Mouse (Mus musculus): ENCODE results near the gene Atp1b2. TPM values are rescaled to one million over a fixed set of nuclear protein-coding genes. Genes with fewer than 3 reads are reported as not detected.
"Not testable (repeated sequence)": the region's sequence is repeated elsewhere in the genome, so short reads cannot be mapped to it uniquely, and the experiment has no call there.

The Atp1b2 gene
- polyA plus RNA-seq, 1 experiment from 2014 or later: 9.3 TPM

GRCm38 (mm10) chr11:69628286-69628685, 22.5 kb upstream of the Atp1b2 start:
- 37% methylated on average over 6 of the region's 6 CpGs for whole genome bisulfite sequencing
- no peaks in the 10 kb centered on the region for H3K27me3 ChIP-seq (ENCODE audit: control insufficient read depth, insufficient read depth, low read length)
- H3K9ac ChIP-seq (ENCODE audit: low read length): no peak overlapping the region

DNA sequence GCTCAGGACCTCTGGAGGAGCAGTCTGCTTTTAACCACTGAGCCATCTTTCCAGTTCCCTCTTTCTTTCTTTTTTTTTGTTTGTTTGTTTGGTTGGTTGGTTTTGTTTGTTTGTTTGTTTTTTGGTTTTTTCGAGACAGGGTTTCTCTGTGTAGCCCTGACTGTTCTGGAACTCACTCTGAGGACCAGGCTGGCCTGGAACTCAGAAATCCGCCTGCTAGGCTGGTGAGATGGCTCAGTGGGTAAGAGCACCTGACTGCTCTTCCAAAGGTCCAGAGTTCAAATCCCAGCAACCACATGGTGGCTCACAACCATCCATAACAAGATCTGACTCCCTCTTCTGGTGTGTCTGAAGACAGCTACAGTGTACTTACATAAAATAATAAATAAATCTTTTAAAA, 18.6 kb upstream of the Atp1b2 start:
- not testable (repeated sequence) for H3K9me3 ChIP-seq (ENCODE audit: control insufficient read depth, low read length); ATAC-seq (replicated peaks; ENCODE audit: low FRiP score); H3K4me3 ChIP-seq (ENCODE audit: low read depth, low read length); H3K4me2 ChIP-seq (ENCODE audit: low read depth, low read length, severe bottlenecking); H3K9ac ChIP-seq (ENCODE audit: low read length); H3K4me1 ChIP-seq (replicated peaks; ENCODE audit: control insufficient read depth, insufficient read depth, low read length); DNase-seq (ENCODE audit: low spot score); H3K27ac ChIP-seq (ENCODE audit: low read depth, low read length); H3K36me3 ChIP-seq (ENCODE audit: control insufficient read depth, insufficient read depth, low read length); H3K27me3 ChIP-seq (ENCODE audit: control insufficient read depth, insufficient read depth, low read length)
- WGBS: 81% methylated on average over 2 of the region's 2 CpGs

More at GRCm38 (mm10) chr11:69628286-69628685, 22.5 kb upstream of the Atp1b2 start:
- Histone ChIP-seq H3K36me3 (ENCODE audit: control insufficient read depth, insufficient read depth, low read length) (no peaks in the 10 kb centered on the region), H3K4me2 (ENCODE audit: low read depth, low read length, severe bottlenecking) (no peak overlapping the region), H3K4me3 (ENCODE audit: low read depth, low read length) (no peak overlapping the region), H3K4me1 (replicated peaks; ENCODE audit: control insufficient read depth, insufficient read depth, low read length) (peaks cover 6% of the 10 kb centered on the region; the same call in 1 of the 2 replicates), H3K9me3 (ENCODE audit: control insufficient read depth, low read length) (no peaks in the 10 kb centered on the region), H3K27ac (ENCODE audit: low read depth, low read length) (no peak overlapping the region)
- peak; percentile 92 for DNase-seq (ENCODE audit: low spot score)
- ATAC-seq (replicated peaks; ENCODE audit: low FRiP score): no peak

DNA sequence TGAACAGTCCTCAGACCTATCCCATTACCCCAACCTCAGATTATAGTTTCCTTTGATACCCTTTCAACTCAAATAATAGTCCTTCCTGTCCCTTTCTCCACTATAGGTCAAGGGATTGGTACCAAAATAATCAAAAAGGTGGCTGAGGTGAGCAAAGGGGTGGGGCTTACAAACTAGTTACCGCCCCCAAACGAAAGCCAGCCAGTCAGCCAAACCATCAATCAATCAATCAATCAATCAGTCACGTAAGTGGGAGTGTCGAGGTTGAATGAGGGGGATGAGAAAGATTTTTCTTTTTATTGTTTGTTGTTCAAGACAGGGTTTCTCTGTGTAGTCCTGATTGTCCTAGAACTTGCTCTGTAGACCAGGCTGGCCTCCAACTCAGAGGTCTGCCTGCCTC, 17.3 kb upstream of the Atp1b2 start:
- 79% methylated on average over 4 of the region's 4 CpGs for WGBS

GRCm38 (mm10) chr11:69622406-69622805, 16.7 kb upstream of the Atp1b2 start:
- no peak overlapping the region for H3K27ac ChIP-seq (ENCODE audit: low read depth, low read length)
- ATAC-seq (replicated peaks; ENCODE audit: low FRiP score): no peak
- H3K4me2 ChIP-seq (ENCODE audit: low read depth, low read length, severe bottlenecking): peak overlapping the region; percentile 78
- no peaks in the 10 kb centered on the region for H3K36me3 ChIP-seq (ENCODE audit: control insufficient read depth, insufficient read depth, low read length)
- peak overlapping the region; percentile 38 for H3K4me3 ChIP-seq (ENCODE audit: low read depth, low read length)
- H3K9ac ChIP-seq (ENCODE audit: low read length): peak overlapping the region; percentile 67
- no peaks in the 10 kb centered on the region for H3K27me3 ChIP-seq (ENCODE audit: control insufficient read depth, insufficient read depth, low read length)
- no peaks in the 10 kb centered on the region for H3K9me3 ChIP-seq (ENCODE audit: control insufficient read depth, low read length)
- H3K4me1 ChIP-seq (replicated peaks; ENCODE audit: control insufficient read depth, insufficient read depth, low read length): peaks cover 7% of the 10 kb centered on the region
- DNase-seq (ENCODE audit: low spot score): no peak
- WGBS: 39% methylated on average over 6 of the region's 6 CpGs

More for the DNA sequence above, 17.3 kb upstream of the Atp1b2 start:
- H3K4me3 ChIP-seq (ENCODE audit: low read depth, low read length): no peak overlapping the region
- no peak for DNase-seq (ENCODE audit: low spot score)
- no peak for ATAC-seq (replicated peaks; ENCODE audit: low FRiP score)
- peaks cover 7% of the 10 kb centered on the region for H3K4me1 ChIP-seq (replicated peaks; ENCODE audit: control insufficient read depth, insufficient read depth, low read length)
- no peaks in the 10 kb centered on the region for H3K36me3 ChIP-seq (ENCODE audit: control insufficient read depth, insufficient read depth, low read length)
- H3K4me2 ChIP-seq (ENCODE audit: low read depth, low read length, severe bottlenecking): peak overlapping the region; percentile 78; the same call in 1 of the 2 replicates
- H3K9me3 ChIP-seq (ENCODE audit: control insufficient read depth, low read length): no peaks in the 10 kb centered on the region
- H3K27me3 ChIP-seq (ENCODE audit: control insufficient read depth, insufficient read depth, low read length): no peaks in the 10 kb centered on the region
- H3K27ac ChIP-seq (ENCODE audit: low read depth, low read length): no peak overlapping the region
- H3K9ac ChIP-seq (ENCODE audit: low read length): no peak overlapping the region; the same call in 1 of the 2 replicates

DNA sequence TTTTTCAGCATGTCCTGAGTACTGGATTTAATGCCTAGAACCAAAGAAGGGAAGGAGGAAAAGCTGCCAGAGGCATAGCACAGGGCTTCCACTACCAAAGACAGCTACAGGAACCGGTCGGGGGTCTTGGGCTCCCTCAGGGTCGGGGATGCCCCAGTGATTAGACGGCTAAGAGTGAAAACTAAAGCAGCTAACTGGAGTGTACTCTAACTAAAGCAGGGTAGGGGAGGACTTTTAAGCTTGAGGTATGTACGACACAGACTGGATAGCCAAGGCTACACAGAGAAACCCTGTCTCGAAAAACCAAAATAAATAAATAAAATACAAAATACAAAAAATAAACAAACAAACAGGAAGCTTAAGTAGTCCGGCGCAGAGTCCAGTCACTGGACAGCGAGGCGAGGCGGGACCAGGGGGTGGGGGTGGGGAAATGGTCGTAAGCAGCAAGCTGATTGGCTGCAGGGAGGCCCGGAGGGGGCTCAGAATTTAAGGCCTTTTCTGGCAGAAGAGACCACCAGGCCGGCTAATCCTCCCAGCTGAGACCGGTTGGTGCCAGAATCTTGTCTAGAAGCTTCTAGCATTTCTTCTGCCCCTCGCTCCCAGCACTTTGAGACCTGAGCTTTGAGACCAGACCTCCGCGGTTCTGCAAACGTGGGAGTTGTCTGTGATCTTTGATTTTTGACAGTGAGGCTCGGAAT, 16.0 kb upstream of the Atp1b2 start, which contains the start of gene Sat2:
TSS of gene Sat2 (plus strand) at position 454 of the 698 bp plus-strand sequence.
- Histone ChIP-seq H3K9ac (ENCODE audit: low read length) (peak within 1 kb of the TSS; percentile 67), H3K36me3 (ENCODE audit: control insufficient read depth, insufficient read depth, low read length) (no peaks in the 10 kb centered on the region), H3K4me1 (replicated peaks; ENCODE audit: control insufficient read depth, insufficient read depth, low read length) (peaks cover 7% of the 10 kb centered on the region), H3K4me2 (ENCODE audit: low read depth, low read length, severe bottlenecking) (peak within 1 kb of the TSS; percentile 78), H3K4me3 (ENCODE audit: low read depth, low read length) (peak within 1 kb of the TSS; percentile 38), H3K27ac (ENCODE audit: low read depth, low read length) (no peak within 1 kb of the TSS), H3K9me3 (ENCODE audit: control insufficient read depth, low read length) (no peaks in the 10 kb centered on the region), H3K27me3 (ENCODE audit: control insufficient read depth, insufficient read depth, low read length) (no peaks in the 10 kb centered on the region)
- ATAC-seq (replicated peaks; ENCODE audit: low FRiP score) (peak; percentile 90), DNase-seq (ENCODE audit: low spot score) (peak; percentile 87)
- 1% methylated on average over 20 of the region's 20 CpGs for WGBS

DNA sequence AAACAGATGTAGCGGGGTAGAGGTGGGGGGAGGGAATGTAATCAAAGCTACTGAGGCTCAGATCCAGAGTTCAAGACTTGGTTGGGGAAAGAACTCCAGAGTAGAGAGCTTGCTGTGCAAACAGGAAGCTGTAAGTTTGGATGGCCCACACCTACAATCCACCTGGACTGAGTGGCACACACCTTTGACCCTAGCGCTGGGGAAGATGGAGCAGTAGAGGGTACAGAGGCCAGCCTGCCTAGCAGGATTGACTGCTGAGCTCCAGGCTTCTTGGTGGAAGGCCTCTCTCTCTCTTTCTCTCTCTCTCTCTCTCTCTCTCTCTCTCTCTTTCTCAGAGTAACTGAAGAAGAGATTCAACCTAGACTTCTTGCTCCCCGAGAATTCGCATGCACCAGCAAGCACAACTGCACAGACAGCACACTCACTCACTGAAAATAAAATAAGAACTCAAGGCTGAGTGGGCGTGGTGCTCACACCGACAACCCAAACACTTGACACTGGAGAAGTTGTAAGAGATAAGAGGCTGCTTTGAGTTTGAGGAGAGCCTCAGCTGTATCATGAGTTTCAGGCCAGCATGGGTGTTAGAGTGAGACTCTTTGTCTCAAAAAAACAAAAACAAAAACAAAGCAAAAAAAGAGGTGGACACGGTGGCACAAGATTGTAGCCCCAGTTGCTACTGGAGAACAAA, 14.8 kb upstream of the Atp1b2 start:
- Histone ChIP-seq H3K4me2 (ENCODE audit: low read depth, low read length, severe bottlenecking) (no peak overlapping the region), H3K36me3 (ENCODE audit: control insufficient read depth, insufficient read depth, low read length) (no peaks in the 10 kb centered on the region), H3K4me1 (replicated peaks; ENCODE audit: control insufficient read depth, insufficient read depth, low read length) (peaks cover 7% of the 10 kb centered on the region), H3K27ac (ENCODE audit: low read depth, low read length) (no peak overlapping the region), H3K4me3 (ENCODE audit: low read depth, low read length) (no peak overlapping the region), H3K9me3 (ENCODE audit: control insufficient read depth, low read length) (no peaks in the 10 kb centered on the region), H3K9ac (ENCODE audit: low read length) (no peak overlapping the region), H3K27me3 (ENCODE audit: control insufficient read depth, insufficient read depth, low read length) (no peaks in the 10 kb centered on the region)
- DNase-seq (ENCODE audit: low spot score) (no peak), ATAC-seq (replicated peaks; ENCODE audit: low FRiP score) (no peak)
- 87% methylated on average over 7 of the region's 7 CpGs for WGBS

DNA sequence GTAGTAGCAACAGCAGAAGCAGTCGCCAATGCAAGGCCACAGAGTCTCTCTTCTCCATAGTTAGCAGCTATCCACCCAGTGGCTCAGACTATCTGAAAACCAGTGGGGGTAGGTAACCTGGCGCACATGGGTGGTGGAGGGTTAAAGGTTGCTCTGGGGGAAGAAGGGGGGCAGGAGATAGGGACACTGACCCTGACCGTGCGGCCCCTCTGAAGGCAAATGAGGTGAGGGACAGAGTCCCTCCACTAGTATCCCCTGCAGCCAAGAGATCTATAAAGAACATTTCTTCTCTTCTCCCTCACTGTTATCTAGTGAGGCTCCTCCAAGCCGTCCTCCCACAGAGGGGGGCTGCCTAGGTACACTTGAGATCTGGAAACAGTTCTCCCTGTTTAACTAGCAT, 12.1 kb upstream of the Atp1b2 start, which contains the start of gene Shbg:
TSS of gene Shbg (minus strand) at position 101 of the 400 bp plus-strand sequence.
- ATAC-seq (replicated peaks; ENCODE audit: low FRiP score) (no peak), DNase-seq (ENCODE audit: low spot score) (no peak)
- no peak within 1 kb of the TSS for H3K27ac ChIP-seq (ENCODE audit: low read depth, low read length)
- no peaks in the 10 kb centered on the region for H3K27me3 ChIP-seq (ENCODE audit: control insufficient read depth, insufficient read depth, low read length)
- WGBS: 63% methylated on average over 5 of the region's 5 CpGs
- H3K36me3 ChIP-seq (ENCODE audit: control insufficient read depth, insufficient read depth, low read length): no peaks in the 10 kb centered on the region
- no peak within 1 kb of the TSS for H3K4me2 ChIP-seq (ENCODE audit: low read depth, low read length, severe bottlenecking)
- no peak within 1 kb of the TSS for H3K4me3 ChIP-seq (ENCODE audit: low read depth, low read length)
- no peaks in the 10 kb centered on the region for H3K9me3 ChIP-seq (ENCODE audit: control insufficient read depth, low read length)
- H3K4me1 ChIP-seq (replicated peaks; ENCODE audit: control insufficient read depth, insufficient read depth, low read length): peaks cover 5% of the 10 kb centered on the region
- no peak within 1 kb of the TSS for H3K9ac ChIP-seq (ENCODE audit: low read length)

- Histone ChIP-seq H3K4me2 (ENCODE audit: low read depth, low read length, severe bottlenecking) (no peak overlapping the region), H3K36me3 (ENCODE audit: control insufficient read depth, insufficient read depth, low read length) (no peaks in the 10 kb centered on the region), H3K27me3 (ENCODE audit: control insufficient read depth, insufficient read depth, low read length) (no peaks in the 10 kb centered on the region), H3K4me1 (replicated peaks; ENCODE audit: control insufficient read depth, insufficient read depth, low read length) (peaks cover 3% of the 10 kb centered on the region), H3K9ac (ENCODE audit: low read length) (no peak overlapping the region), H3K4me3 (ENCODE audit: low read depth, low read length) (no peak overlapping the region), H3K9me3 (ENCODE audit: control insufficient read depth, low read length) (no peaks in the 10 kb centered on the region), H3K27ac (ENCODE audit: low read depth, low read length) (no peak overlapping the region)
- no peak for ATAC-seq (replicated peaks; ENCODE audit: low FRiP score)
- DNase-seq (ENCODE audit: low spot score): no peak
- WGBS: 47% methylated on average over 10 of the region's 10 CpGs
Observed at GRCm38 (mm10) chr11:69616781-69617180, 11.0 kb upstream of the Atp1b2 start.
